Comparison of ENCODE assay signal across 13 mouse cellular contexts in the genomic region with DNA sequence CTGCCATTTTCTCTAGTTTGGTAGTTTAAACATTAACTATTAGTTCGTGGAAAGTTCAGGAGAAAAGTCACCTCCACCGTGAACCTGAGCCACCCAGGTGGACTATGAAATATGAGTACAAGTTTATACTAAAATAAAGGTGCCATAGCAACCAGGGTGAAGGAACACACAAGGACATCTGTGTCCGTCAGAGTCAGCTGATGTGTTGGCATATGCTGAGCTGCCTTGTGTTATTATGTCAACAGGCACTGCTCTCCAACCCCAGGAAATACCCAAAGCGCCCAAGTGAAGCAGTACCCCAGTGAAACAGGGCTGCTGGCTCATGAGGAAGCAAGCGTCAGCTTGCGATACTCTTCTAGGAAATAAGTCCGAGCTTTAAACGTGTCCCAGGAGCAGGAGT.
DNase-seq lines count a peak whose midpoint lies in the region; ATAC-seq and TF ChIP-seq lines count a peak whose summit lies in the region.
"Had no signal": no experiment of that assay in that cellular context is flagged by ENCODE, and none has a peak within 500 bp of the region (broad histone marks: within the 10 kb centered on the region; RNA-seq: fewer than 3 reads in every experiment).

No protein-coding gene starts in this region.

- H3K9me3 ChIP-seq in heart, embryonic 12.5 days (replicated peaks) = 0 out of 2 replicates have a peak, but pooled peaks cover 2% of the 10 kb centered on the region
- no peaks in the 10 kb centered on the region for H3K9me3 ChIP-seq in intestine, embryonic 15.5 days
- H3K9me3 ChIP-seq in kidney, embryonic 16.5 days (ENCODE audit: low read length) = no peaks in the 10 kb centered on the region
- H3K9me3 ChIP-seq in midbrain, embryonic 14.5 days (ENCODE audit: control insufficient read depth, low read length) = no peaks in the 10 kb centered on the region
- no peaks in the 10 kb centered on the region for H3K9me3 ChIP-seq in forebrain, embryonic 13.5 days (replicated peaks)
- H3K9me3 ChIP-seq: liver, embryonic 15.5 days had no signal

- TF ChIP-seq POLR2A in heart, adult 2 months (IDR thresholded peaks at IDR 0.05; ENCODE audit: insufficient read depth, low read depth, low read length) = no peak

- no peak overlapping the region for H3K4me3 ChIP-seq in heart, adult 2 months
- H3K4me3 ChIP-seq in heart, embryonic 12.5 days = no peak overlapping the region
- H3K4me3 ChIP-seq in intestine, embryonic 15.5 days (replicated peaks) = no peak overlapping the region
- no peak overlapping the region for H3K4me3 ChIP-seq in kidney, embryonic 16.5 days (ENCODE audit: low read length)
- no peak overlapping the region for H3K4me3 ChIP-seq in midbrain, embryonic 14.5 days (replicated peaks; ENCODE audit: low read depth, low read length)
- H3K4me3 ChIP-seq in forebrain, embryonic 13.5 days = no peak overlapping the region
- H3K4me3 ChIP-seq: forebrain, embryonic 10.5 days; liver, embryonic 15.5 days had no signal

- no peak overlapping the region for H3K9ac ChIP-seq in heart, adult 2 months (ENCODE audit: low read depth, low read length)
- no peak overlapping the region for H3K9ac ChIP-seq in heart, embryonic 12.5 days
- no peak overlapping the region for H3K9ac ChIP-seq in intestine, embryonic 15.5 days
- H3K9ac ChIP-seq in kidney, embryonic 16.5 days (replicated peaks; ENCODE audit: low read length) = no peak overlapping the region
- H3K9ac ChIP-seq in midbrain, embryonic 14.5 days (replicated peaks; ENCODE audit: low read length) = no peak overlapping the region
- no peak overlapping the region for H3K9ac ChIP-seq in forebrain, embryonic 13.5 days
- H3K9ac ChIP-seq: liver, embryonic 15.5 days had no signal

- TF ChIP-seq EP300 in heart, adult 2 months (IDR thresholded peaks at IDR 0.05; ENCODE audit: insufficient read depth, low read depth, low read length) = peak; percentile 88

- intact Hi-C loops in heart, adult 2 months (cut with DNase I) = no loop called here

- no peak for TF ChIP-seq CTCF in heart, adult 2 months (IDR thresholded peaks at IDR 0.05)

- H3K27me3 ChIP-seq in heart, adult 2 months (ENCODE audit: control insufficient read depth, insufficient read depth, low read length) = no peaks in the 10 kb centered on the region
- H3K27me3 ChIP-seq in heart, embryonic 12.5 days (replicated peaks) = no peaks in the 10 kb centered on the region
- H3K27me3 ChIP-seq in intestine, embryonic 15.5 days (replicated peaks) = no peaks in the 10 kb centered on the region
- H3K27me3 ChIP-seq in kidney, embryonic 16.5 days (ENCODE audit: insufficient read depth, low read length) = no peaks in the 10 kb centered on the region
- H3K27me3 ChIP-seq in midbrain, embryonic 14.5 days (ENCODE audit: control insufficient read depth, insufficient read depth, low read length) = no peaks in the 10 kb centered on the region
- no peaks in the 10 kb centered on the region for H3K27me3 ChIP-seq in forebrain, embryonic 13.5 days
- H3K27me3 ChIP-seq: liver, embryonic 15.5 days had no signal

- ATAC-seq in heart, embryonic 12.5 days (ENCODE audit: insufficient number of reproducible peaks, low FRiP score) = no peak
- ATAC-seq in intestine, embryonic 15.5 days = peak; percentile 89
- peak; percentile 62 for ATAC-seq in kidney, embryonic 16.5 days (ENCODE audit: low FRiP score, low TSS enrichment)
- no peak for ATAC-seq in midbrain, embryonic 14.5 days (ENCODE audit: low FRiP score, low TSS enrichment)
- no peak for ATAC-seq in forebrain, embryonic 13.5 days

- peak overlapping the region; percentile 23; the same call in 1 of the 2 replicates for H3K27ac ChIP-seq in heart, adult 2 months
- no peak overlapping the region for H3K27ac ChIP-seq in heart, embryonic 12.5 days (ENCODE audit: poor library complexity, severe bottlenecking)
- peak overlapping the region; percentile 76 for H3K27ac ChIP-seq in intestine, embryonic 15.5 days
- H3K27ac ChIP-seq in kidney, embryonic 16.5 days (ENCODE audit: low read length) = peak overlapping the region; percentile 69
- no peak overlapping the region for H3K27ac ChIP-seq in midbrain, embryonic 14.5 days (replicated peaks; ENCODE audit: low read depth, low read length)
- no peak overlapping the region for H3K27ac ChIP-seq in forebrain, embryonic 13.5 days
- H3K27ac ChIP-seq: forebrain, embryonic 10.5 days; liver, embryonic 15.5 days had no signal

- H3K4me1 ChIP-seq in heart, adult 2 months (ENCODE audit: control insufficient read depth, insufficient read depth, low read length) = peaks cover 4% of the 10 kb centered on the region
- peaks cover 29% of the 10 kb centered on the region for H3K4me1 ChIP-seq in heart, embryonic 12.5 days (replicated peaks)
- peaks cover 8% of the 10 kb centered on the region; the same call in 1 of the 2 replicates for H3K4me1 ChIP-seq in intestine, embryonic 15.5 days (replicated peaks)
- peaks cover 7% of the 10 kb centered on the region; the same call in 1 of the 2 replicates for H3K4me1 ChIP-seq in kidney, embryonic 16.5 days (ENCODE audit: insufficient read depth, low read length)
- no peaks in the 10 kb centered on the region for H3K4me1 ChIP-seq in midbrain, embryonic 14.5 days (ENCODE audit: control insufficient read depth, insufficient read depth, low read length)
- no peaks in the 10 kb centered on the region for H3K4me1 ChIP-seq in forebrain, embryonic 13.5 days
- H3K4me1 ChIP-seq: liver, embryonic 15.5 days had no signal

- no peak overlapping the region for H3K4me2 ChIP-seq in heart, embryonic 12.5 days
- 0 out of 2 replicates have a peak overlapping the region, but pooled peaks have one; percentile 22 for H3K4me2 ChIP-seq in intestine, embryonic 15.5 days (replicated peaks)
- H3K4me2 ChIP-seq in kidney, embryonic 16.5 days (replicated peaks; ENCODE audit: low read depth, low read length) = no peak overlapping the region
- H3K4me2 ChIP-seq in midbrain, embryonic 14.5 days (ENCODE audit: low read length) = no peak overlapping the region
- H3K4me2 ChIP-seq in forebrain, embryonic 13.5 days = no peak overlapping the region
- H3K4me2 ChIP-seq: liver, embryonic 15.5 days had no signal

- WGBS in heart, adult 2 months = 54% methylated on average over 8 of the region's 8 CpGs
- WGBS in heart, embryonic 12.5 days = 71% methylated on average over 8 of the region's 8 CpGs
- WGBS in intestine, embryonic 15.5 days = 47% methylated on average over 8 of the region's 8 CpGs
- 53% methylated on average over 8 of the region's 8 CpGs for WGBS in kidney, embryonic 16.5 days
- 84% methylated on average over 8 of the region's 8 CpGs for WGBS in midbrain, embryonic 14.5 days
- WGBS in forebrain, embryonic 13.5 days = 86% methylated on average over 8 of the region's 8 CpGs

- DNase-seq in heart, adult 2 months = peak in 1 of 2 experiments; percentile 41
- DNase-seq in lung, postnatal 25 days (ENCODE audit: low spot score) = peak; percentile 52
- DNase-seq in midbrain, embryonic 14.5 days = no peak
- no peak for DNase-seq in embryo, embryonic 11 days
- DNase-seq: adrenal gland, adult 2 months; cerebellum, adult 9-10 months; thymus, postnatal 36 days had no signal

- H3K36me3 ChIP-seq in heart, adult 2 months (ENCODE audit: control insufficient read depth, insufficient read depth, low read length) = no peaks in the 10 kb centered on the region
- H3K36me3 ChIP-seq in heart, embryonic 12.5 days = no peaks in the 10 kb centered on the region
- H3K36me3 ChIP-seq in intestine, embryonic 15.5 days = peaks cover 4% of the 10 kb centered on the region; the same call in 1 of the 2 replicates
- H3K36me3 ChIP-seq in kidney, embryonic 16.5 days (ENCODE audit: insufficient read depth, low read length) = no peaks in the 10 kb centered on the region
- H3K36me3 ChIP-seq in midbrain, embryonic 14.5 days (ENCODE audit: control insufficient read depth, insufficient read depth, low read length) = no peaks in the 10 kb centered on the region
- H3K36me3 ChIP-seq in forebrain, embryonic 13.5 days (ENCODE audit: poor library complexity, severe bottlenecking) = no peaks in the 10 kb centered on the region
- H3K36me3 ChIP-seq: forebrain, embryonic 10.5 days; liver, embryonic 15.5 days had no signal

- peaks cover 1% of the 10 kb centered on the region; the same call in 1 of the 2 replicates for H3K79me2 ChIP-seq in heart, adult 2 months (replicated peaks; ENCODE audit: control insufficient read depth, insufficient read depth, low read length)

Comparison
In these comparisons a context has a peak if more than half of its experiments do, and no peak if none do; other contexts are left out.
1. H3K27ac ChIP-seq: peak in heart, adult 2 months (single experiment), intestine, embryonic 15.5 days (single experiment) and kidney, embryonic 16.5 days (single experiment); none in heart, embryonic 12.5 days (single experiment), midbrain, embryonic 14.5 days (single experiment) and forebrain, embryonic 13.5 days (single experiment).
2. ATAC-seq: peak in intestine, embryonic 15.5 days (single experiment) and kidney, embryonic 16.5 days (single experiment); none in heart, embryonic 12.5 days (single experiment), midbrain, embryonic 14.5 days (single experiment) and forebrain, embryonic 13.5 days (single experiment).